Mouse (Mus musculus): ENCODE measurements around the gene Tnpo3. TPM values are rescaled to one million over a fixed set of nuclear protein-coding genes. Genes with fewer than 3 reads are reported as not detected.

Gene Tnpo3
- polyA plus RNA-seq, 1 experiment, result 50.8 TPM

- DNase-seq, result no peak
- WGBS, result 30% methylated on average over 8 of the region's 8 CpGs
- TF ChIP-seq CTCF (IDR thresholded peaks at IDR 0.05; ENCODE audit: borderline replicate concordance, insufficient read depth, low read depth, low read length) (no peak), POLR2A (IDR thresholded peaks at IDR 0.05; ENCODE audit: borderline replicate concordance, insufficient read depth, low read length) (no peak)
- Histone ChIP-seq H3K4me3 (replicated peaks; ENCODE audit: insufficient read depth, low read depth, low read length) (no peak overlapping the region), H3K27me3 (ENCODE audit: control insufficient read depth, insufficient read depth, low read length) (0 out of 2 replicates have a peak, but pooled peaks cover 1% of the 10 kb centered on the region), H3K4me1 (ENCODE audit: control insufficient read depth, insufficient read depth, low read length) (no peaks in the 10 kb centered on the region), H3K27ac (ENCODE audit: insufficient read depth, low read length) (no peak overlapping the region)
Measured at GRCm38 (mm10) chr6:29506834-29507233, 102.9 kb downstream of the Tnpo3 start.

DNA sequence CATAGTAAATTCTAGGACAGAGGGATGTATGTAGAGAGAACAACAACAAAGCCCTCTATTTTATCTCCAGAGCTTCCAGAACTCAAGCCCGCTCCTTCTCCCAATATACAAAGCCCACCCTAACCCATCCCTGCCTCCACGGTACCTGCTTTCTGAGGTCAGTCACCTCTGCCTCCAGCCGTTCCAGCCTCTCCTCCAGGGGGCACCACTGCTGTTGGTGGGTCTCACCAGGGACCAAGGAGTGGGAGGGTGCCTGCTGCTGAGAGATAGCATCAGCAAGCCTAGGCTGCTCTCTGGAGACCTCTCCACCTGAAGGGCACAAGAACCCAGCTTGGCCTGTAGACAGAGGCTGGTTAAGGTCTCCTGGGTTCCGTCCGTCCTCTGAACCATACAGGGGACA lies 104.2 kb downstream of the Tnpo3 start:
- no peak for DNase-seq
- no peak for TF ChIP-seq CTCF (IDR thresholded peaks at IDR 0.05; ENCODE audit: borderline replicate concordance, insufficient read depth, low read depth, low read length)
- TF ChIP-seq POLR2A (IDR thresholded peaks at IDR 0.05; ENCODE audit: borderline replicate concordance, insufficient read depth, low read length), result no peak
- Histone ChIP-seq H3K4me1 (ENCODE audit: control insufficient read depth, insufficient read depth, low read length) (no peaks in the 10 kb centered on the region), H3K27me3 (ENCODE audit: control insufficient read depth, insufficient read depth, low read length) (0 out of 2 replicates have a peak, but pooled peaks cover 1% of the 10 kb centered on the region), H3K27ac (ENCODE audit: insufficient read depth, low read length) (no peak overlapping the region), H3K4me3 (replicated peaks; ENCODE audit: insufficient read depth, low read depth, low read length) (no peak overlapping the region)
- 77% methylated on average over 5 of the region's 5 CpGs for WGBS

- no peak overlapping the region for H3K4me3 ChIP-seq (replicated peaks; ENCODE audit: insufficient read depth, low read depth, low read length)
- H3K27me3 ChIP-seq (ENCODE audit: control insufficient read depth, insufficient read depth, low read length), result no peaks in the 10 kb centered on the region
- H3K4me1 ChIP-seq (ENCODE audit: control insufficient read depth, insufficient read depth, low read length), result no peaks in the 10 kb centered on the region
- DNase-seq, result no peak
- TF ChIP-seq CTCF (IDR thresholded peaks at IDR 0.05; ENCODE audit: borderline replicate concordance, insufficient read depth, low read depth, low read length) (no peak), POLR2A (IDR thresholded peaks at IDR 0.05; ENCODE audit: borderline replicate concordance, insufficient read depth, low read length) (no peak)
- no peak overlapping the region for H3K27ac ChIP-seq (ENCODE audit: insufficient read depth, low read length)
- 94% methylated on average over 1 of the region's 1 CpGs for WGBS
Measured at GRCm38 (mm10) chr6:29501599-29501998, 108.1 kb downstream of the Tnpo3 start.

DNA sequence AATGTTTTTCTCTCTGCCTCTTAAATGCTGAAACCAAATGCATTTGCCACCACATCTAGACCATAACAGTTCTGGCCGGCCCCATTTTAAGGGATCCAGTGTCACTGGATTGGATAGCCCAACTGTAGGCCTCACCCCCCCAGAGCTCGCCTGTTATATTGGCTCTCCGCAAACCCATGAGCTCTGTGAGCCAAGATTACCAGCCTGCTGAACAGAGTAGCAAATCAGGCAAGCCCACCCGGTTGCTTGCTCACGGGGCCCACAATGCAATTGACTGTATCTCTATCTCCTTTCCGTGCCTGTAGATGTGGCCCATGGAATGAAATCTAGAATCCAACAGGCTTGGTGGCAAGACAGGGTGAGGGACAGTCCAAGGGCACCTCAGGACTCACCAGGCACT lies 108.9 kb downstream of the Tnpo3 start:
- Histone ChIP-seq H3K4me3 (replicated peaks; ENCODE audit: insufficient read depth, low read depth, low read length) (no peak overlapping the region), H3K27me3 (ENCODE audit: control insufficient read depth, insufficient read depth, low read length) (no peaks in the 10 kb centered on the region), H3K4me1 (ENCODE audit: control insufficient read depth, insufficient read depth, low read length) (no peaks in the 10 kb centered on the region), H3K27ac (ENCODE audit: insufficient read depth, low read length) (no peak overlapping the region)
- 84% methylated on average over 6 of the region's 6 CpGs for whole genome bisulfite sequencing
- TF ChIP-seq POLR2A (IDR thresholded peaks at IDR 0.05; ENCODE audit: borderline replicate concordance, insufficient read depth, low read length) (no peak), CTCF (IDR thresholded peaks at IDR 0.05; ENCODE audit: borderline replicate concordance, insufficient read depth, low read depth, low read length) (no peak)
- DNase-seq, result no peak

GRCm38 (mm10) chr6:29500177-29500576 lies 109.5 kb downstream of the Tnpo3 start:
- Histone ChIP-seq H3K27ac (ENCODE audit: insufficient read depth, low read length) (no peak overlapping the region), H3K27me3 (ENCODE audit: control insufficient read depth, insufficient read depth, low read length) (no peaks in the 10 kb centered on the region), H3K4me1 (ENCODE audit: control insufficient read depth, insufficient read depth, low read length) (no peaks in the 10 kb centered on the region), H3K4me3 (replicated peaks; ENCODE audit: insufficient read depth, low read depth, low read length) (no peak overlapping the region)
- 94% methylated on average over 7 of the region's 7 CpGs for WGBS
- DNase-seq, result no peak
- TF ChIP-seq POLR2A (IDR thresholded peaks at IDR 0.05; ENCODE audit: borderline replicate concordance, insufficient read depth, low read length), result no peak
- no peak for TF ChIP-seq CTCF (IDR thresholded peaks at IDR 0.05; ENCODE audit: borderline replicate concordance, insufficient read depth, low read depth, low read length)

GRCm38 (mm10) chr6:29497791-29498190 lies 111.9 kb downstream of the Tnpo3 start:
- no peak for TF ChIP-seq CTCF (IDR thresholded peaks at IDR 0.05; ENCODE audit: borderline replicate concordance, insufficient read depth, low read depth, low read length)
- TF ChIP-seq POLR2A (IDR thresholded peaks at IDR 0.05; ENCODE audit: borderline replicate concordance, insufficient read depth, low read length), result no peak
- Histone ChIP-seq H3K4me3 (replicated peaks; ENCODE audit: insufficient read depth, low read depth, low read length) (no peak overlapping the region), H3K27ac (ENCODE audit: insufficient read depth, low read length) (no peak overlapping the region), H3K4me1 (ENCODE audit: control insufficient read depth, insufficient read depth, low read length) (no peaks in the 10 kb centered on the region), H3K27me3 (ENCODE audit: control insufficient read depth, insufficient read depth, low read length) (no peaks in the 10 kb centered on the region)
- 13% methylated on average over 2 of the region's 2 CpGs for WGBS
- DNase-seq, result no peak

GRCm38 (mm10) chr6:29496270-29496669 lies 113.4 kb downstream of the Tnpo3 start:
- no peak overlapping the region for H3K4me3 ChIP-seq (replicated peaks; ENCODE audit: insufficient read depth, low read depth, low read length)
- no peak for TF ChIP-seq CTCF (IDR thresholded peaks at IDR 0.05; ENCODE audit: borderline replicate concordance, insufficient read depth, low read depth, low read length)
- TF ChIP-seq POLR2A (IDR thresholded peaks at IDR 0.05; ENCODE audit: borderline replicate concordance, insufficient read depth, low read length), result no peak
- DNase-seq, result no peak
- 12% methylated on average over 25 of the region's 25 CpGs for WGBS
- H3K27me3 ChIP-seq (ENCODE audit: control insufficient read depth, insufficient read depth, low read length), result no peaks in the 10 kb centered on the region
- H3K4me1 ChIP-seq (ENCODE audit: control insufficient read depth, insufficient read depth, low read length), result no peaks in the 10 kb centered on the region
- H3K27ac ChIP-seq (ENCODE audit: insufficient read depth, low read length), result no peak overlapping the region

GRCm38 (mm10) chr6:29494101-29494500 lies 115.6 kb downstream of the Tnpo3 start:
- no peak for DNase-seq
- WGBS, result 83% methylated on average over 4 of the region's 4 CpGs
- TF ChIP-seq CTCF (IDR thresholded peaks at IDR 0.05; ENCODE audit: borderline replicate concordance, insufficient read depth, low read depth, low read length), result no peak
- no peak for TF ChIP-seq POLR2A (IDR thresholded peaks at IDR 0.05; ENCODE audit: borderline replicate concordance, insufficient read depth, low read length)
- H3K4me1 ChIP-seq (ENCODE audit: control insufficient read depth, insufficient read depth, low read length), result no peaks in the 10 kb centered on the region
- no peak overlapping the region for H3K4me3 ChIP-seq (replicated peaks; ENCODE audit: insufficient read depth, low read depth, low read length)
- H3K27ac ChIP-seq (ENCODE audit: insufficient read depth, low read length), result no peak overlapping the region
- H3K27me3 ChIP-seq (ENCODE audit: control insufficient read depth, insufficient read depth, low read length), result no peaks in the 10 kb centered on the region

Other genes with a start within 250 kb of the Tnpo3 start
- gene Opn1sw, start 221.4 kb downstream of the Tnpo3 start, polyA plus RNA-seq (2012; rRNA removed), result not detected in 2 replicates
- 154 and 164 TPM in 2 replicates for gene Ccdc136, start 213.6 kb downstream of the Tnpo3 start, polyA plus RNA-seq (2012; rRNA removed)
- 0.65 and 0.72 TPM in 2 replicates for gene Flnc, start 176.6 kb downstream of the Tnpo3 start, polyA plus RNA-seq (2012; rRNA removed)
- gene Atp6v1f, start 142.2 kb downstream of the Tnpo3 start, polyA plus RNA-seq (2012; rRNA removed), result 424 and 433 TPM in 2 replicates
- gene Atp6v1fnb, start 138.4 kb downstream of the Tnpo3 start, polyA plus RNA-seq (2012; rRNA removed), result 0.17 and 0.23 TPM in 2 replicates
- 3.7 and 4.9 TPM in 2 replicates for gene Kcp, start 101.9 kb downstream of the Tnpo3 start, polyA plus RNA-seq (2012; rRNA removed)
- 2.0 TPM in 2 replicates for gene Irf5, start 83.3 kb downstream of the Tnpo3 start, polyA plus RNA-seq (2012; rRNA removed)
- 27.2 and 27.9 TPM in 2 replicates for gene Tspan33, start 84.3 kb upstream of the Tnpo3 start, polyA plus RNA-seq (2012; rRNA removed)
- gene Smo, start 125.6 kb upstream of the Tnpo3 start, polyA plus RNA-seq (2012; rRNA removed), result 12.6 and 13.6 TPM in 2 replicates
- 123 and 125 TPM in 2 replicates for gene Ahcyl2, start 158.1 kb upstream of the Tnpo3 start, polyA plus RNA-seq (2012; rRNA removed)

Data from cerebellum, adult 2 months (tissue).